Mouse (Mus musculus) hematopoietic multipotent progenitor cell, adult 10-12 weeks (in vitro differentiated cells): ENCODE measurements around the gene Wwtr1. TPM values are rescaled to one million over a fixed set of nuclear protein-coding genes. Genes with fewer than 3 reads are reported as not detected.

ENCODE experiments used
- polyA plus RNA-seq: library from polyadenylated mRNA; stranded (reverse); fragments of >175 nt; gene quantifications from 2 replicates; pipeline ENCODE4 v1.2.3, GENCODE M21; 2012; ENCODE audit warnings: low replicate concordance

Gene Wwtr1
- 0.17 and 0.38 TPM in 2 replicates for polyA plus RNA-seq

GRCm38 (mm10) chr3:57575660-57576055 lies at the start of gene Wwtr1:
Wwtr1 (minus strand) TSS chr3:57575910.

DNA sequence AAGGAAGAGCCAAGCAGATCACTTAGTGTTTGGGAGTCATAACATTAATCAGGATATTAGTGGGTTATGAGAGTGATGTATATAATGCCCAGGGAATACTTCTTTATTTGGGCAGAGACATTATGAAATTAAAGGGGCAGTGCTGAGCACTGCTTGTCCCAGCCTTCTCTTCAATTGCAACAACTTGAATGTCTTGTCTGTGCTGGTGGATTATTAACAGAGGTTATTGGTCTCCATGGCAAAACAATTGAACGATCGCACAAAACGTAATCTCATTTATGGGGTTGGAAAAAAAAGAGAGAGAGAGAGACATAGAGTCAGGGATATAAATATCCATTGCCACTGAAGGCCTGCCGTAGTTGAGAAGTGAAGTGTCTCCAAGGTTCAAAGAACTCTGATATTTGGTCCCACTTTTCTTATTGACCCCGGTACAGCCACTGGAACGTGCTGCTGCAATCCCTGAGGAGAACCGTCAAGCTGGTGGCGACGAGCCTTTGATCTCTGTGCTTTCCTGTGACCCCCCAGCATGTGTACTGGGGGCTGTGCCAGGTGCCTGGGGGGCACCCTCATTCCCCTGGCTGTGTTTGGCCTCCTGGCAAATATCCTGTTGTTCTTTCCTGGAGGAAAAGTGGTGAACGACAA lies 150.5 kb downstream of the Wwtr1 start, which contains the start of gene Tm4sf4:
Tm4sf4 (plus strand) TSS at position 226 of the 642 bp plus-strand sequence.

Other genes starting within 250 kb of the Wwtr1 start
- not detected in 2 replicates for gene Tm4sf4, start 150.6 kb downstream of the Wwtr1 start, polyA plus RNA-seq
- gene Commd2, start 75.8 kb upstream of the Wwtr1 start, polyA plus RNA-seq, result 11.1 and 30.6 TPM in 2 replicates
- not detected in 2 replicates for gene Ankub1, start 116.9 kb upstream of the Wwtr1 start, polyA plus RNA-seq
- gene Rnf13, start 160.2 kb upstream of the Wwtr1 start, polyA plus RNA-seq, result 1.8 and 4.0 TPM in 2 replicates